Mouse (Mus musculus) testis, adult 2 months (tissue): ENCODE measurements at regions not wholly inside any gene's neighbourhood (a gene's known extent, or its start where the extent isn't known, plus 50 kb on each side); places are given as distances from the start of the nearest gene placed in this dataset.

Experiments
- H3K27ac ChIP-seq: fragments of 200-500 bp; 2 replicates; pipeline ENCODE4 v1.5.1; 2012; ENCODE audit warnings: low read depth, low read length; ENCODE audit not compliant: control insufficient read depth, insufficient read depth
- H3K27me3 ChIP-seq: fragments of 200-500 bp; 2 replicates; pipeline ENCODE4 v1.6.1; 2012; ENCODE audit warnings: mild to moderate bottlenecking, low read length, moderate library complexity; ENCODE audit not compliant: control insufficient read depth, insufficient read depth
- H3K36me3 ChIP-seq: fragments of 200-500 bp; 2 replicates; pipeline ENCODE4 v1.6.1; 2012; ENCODE audit warnings: mild to moderate bottlenecking, low read length; ENCODE audit not compliant: control insufficient read depth, insufficient read depth
- H3K4me1 ChIP-seq: fragments of 200-500 bp; 2 replicates; pipeline ENCODE4 v1.6.1; 2012; ENCODE audit warnings: low read length; ENCODE audit not compliant: control insufficient read depth, insufficient read depth
- H3K4me3 ChIP-seq: fragments of 200-500 bp; 2 replicates; pipeline ENCODE4 v1.5.1; 2012; ENCODE audit warnings: low read depth, mild to moderate bottlenecking, low read length, moderate library complexity, mixed read lengths; ENCODE audit not compliant: control insufficient read depth
- CTCF ChIP-seq: fragments of 200-500 bp; IDR thresholded peaks from 2 replicates; pipeline ENCODE4 v1.5.1; 2012; ENCODE audit warnings: low read depth, mild to moderate bottlenecking, inconsistent platforms, low read length, moderate library complexity; ENCODE audit not compliant: control insufficient read depth, insufficient read depth, insufficient replicate concordance
- POLR2A ChIP-seq: fragments of 200-500 bp; IDR thresholded peaks from 2 replicates; pipeline ENCODE4 v1.6.1; 2012; ENCODE audit warnings: low read depth, mild to moderate bottlenecking, inconsistent platforms, low read length, moderate library complexity; ENCODE audit not compliant: control insufficient read depth

DNA sequence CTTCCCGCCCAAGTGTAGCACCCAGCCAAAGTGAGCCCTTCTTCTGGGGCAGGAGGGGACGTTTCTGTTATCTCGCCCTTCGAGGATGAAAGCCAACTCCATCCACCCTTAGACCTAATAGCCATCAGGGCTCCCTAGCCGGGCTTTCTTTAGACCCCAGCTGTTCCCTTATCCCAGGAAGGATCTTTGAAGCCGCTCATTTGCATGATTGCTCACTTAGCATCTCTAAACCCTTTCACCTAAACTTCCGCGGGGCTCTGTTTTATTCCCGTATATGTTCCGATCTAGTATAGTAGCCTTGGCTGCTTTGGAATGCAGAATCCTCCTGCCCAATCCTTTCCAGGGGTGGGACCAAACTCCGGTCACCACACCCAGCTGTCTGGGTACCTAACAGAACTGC is 84.3 kb upstream of the H2afz start:
- H3K4me1 ChIP-seq: peaks cover 2% of the 10 kb centered on the region; the same call in 1 of the 2 replicates
- H3K27ac ChIP-seq: no peak overlapping the region
- H3K4me3 ChIP-seq: no peak overlapping the region
- no peaks in the 10 kb centered on the region for H3K36me3 ChIP-seq
- H3K27me3 ChIP-seq: no peaks in the 10 kb centered on the region
- TF ChIP-seq POLR2A (no peak), CTCF (no peak)

DNA sequence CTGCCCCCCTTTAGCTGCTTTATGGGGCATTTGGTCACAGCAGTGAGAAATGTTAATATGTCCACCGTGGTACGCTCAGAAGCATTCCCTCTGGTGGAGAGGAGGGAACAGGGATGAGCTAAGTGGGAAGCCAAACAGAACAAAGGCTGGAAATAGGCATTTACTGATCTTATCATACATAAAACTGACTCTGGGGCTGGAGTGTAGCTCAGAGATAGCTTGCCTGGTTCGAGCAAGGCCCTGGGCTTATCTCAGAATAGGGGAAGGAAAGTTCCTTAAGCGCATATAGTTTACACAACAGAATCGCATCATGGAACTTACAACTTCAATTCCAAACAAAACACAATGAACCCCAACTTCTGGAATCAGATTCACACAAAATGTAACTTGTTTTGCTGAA is 81.5 kb upstream of the H2afz start:
- H3K27ac ChIP-seq: no peak overlapping the region
- H3K4me1 ChIP-seq: peaks cover 2% of the 10 kb centered on the region; the same call in 1 of the 2 replicates
- H3K4me3 ChIP-seq: no peak overlapping the region
- no peaks in the 10 kb centered on the region for H3K27me3 ChIP-seq
- H3K36me3 ChIP-seq: no peaks in the 10 kb centered on the region
- TF ChIP-seq CTCF (no peak), POLR2A (no peak)

DNA sequence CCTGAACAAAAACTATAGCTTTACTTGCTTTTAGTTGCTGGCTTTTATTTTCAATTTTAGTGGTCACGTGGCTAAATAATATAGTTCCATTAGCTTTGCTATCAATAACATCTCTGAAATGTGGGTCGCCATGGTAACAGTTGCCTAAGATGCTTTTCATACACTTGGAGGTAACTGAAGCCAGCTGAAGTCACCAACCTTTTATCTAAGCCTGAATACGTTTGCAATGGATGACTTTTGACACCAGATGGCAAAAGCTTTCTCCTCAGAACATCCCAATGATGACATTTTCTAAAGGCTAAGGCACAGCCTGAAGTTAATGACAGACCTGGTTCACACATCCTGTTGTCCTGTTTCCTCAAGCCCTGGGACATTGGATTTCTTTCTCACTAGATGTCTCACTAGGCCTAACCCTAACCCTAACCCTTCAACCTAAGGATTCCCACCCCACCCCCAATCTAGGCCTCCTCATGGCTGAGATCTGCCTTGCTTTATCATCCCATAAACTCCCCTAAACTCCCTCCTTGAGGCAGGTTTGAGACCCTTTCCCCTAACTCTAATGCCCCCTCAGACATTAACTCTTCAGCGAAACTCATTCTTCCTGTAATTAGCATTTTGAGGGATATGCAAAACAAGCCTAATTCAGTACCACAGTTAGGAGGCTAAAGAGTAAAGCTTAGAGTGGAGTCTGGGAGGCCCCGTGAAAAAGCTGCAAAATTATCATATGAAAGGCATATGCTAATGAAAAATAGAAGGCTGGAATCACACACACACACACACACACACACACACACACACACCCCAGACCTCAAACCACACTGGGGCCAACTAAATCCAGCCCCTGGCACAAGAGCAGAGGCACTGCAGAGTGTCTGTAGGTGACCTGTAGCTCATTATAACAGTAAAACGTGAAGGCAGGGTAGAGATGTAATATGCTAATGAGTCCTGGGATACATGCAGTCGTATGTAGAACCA is 80.1 kb upstream of the H2afz start:
- no peak overlapping the region for H3K27ac ChIP-seq
- peaks cover 2% of the 10 kb centered on the region; the same call in 1 of the 2 replicates for H3K4me1 ChIP-seq
- no peak for TF ChIP-seq CTCF
- TF ChIP-seq POLR2A: no peak
- no peaks in the 10 kb centered on the region for H3K27me3 ChIP-seq
- H3K4me3 ChIP-seq: no peak overlapping the region
- no peaks in the 10 kb centered on the region for H3K36me3 ChIP-seq

DNA sequence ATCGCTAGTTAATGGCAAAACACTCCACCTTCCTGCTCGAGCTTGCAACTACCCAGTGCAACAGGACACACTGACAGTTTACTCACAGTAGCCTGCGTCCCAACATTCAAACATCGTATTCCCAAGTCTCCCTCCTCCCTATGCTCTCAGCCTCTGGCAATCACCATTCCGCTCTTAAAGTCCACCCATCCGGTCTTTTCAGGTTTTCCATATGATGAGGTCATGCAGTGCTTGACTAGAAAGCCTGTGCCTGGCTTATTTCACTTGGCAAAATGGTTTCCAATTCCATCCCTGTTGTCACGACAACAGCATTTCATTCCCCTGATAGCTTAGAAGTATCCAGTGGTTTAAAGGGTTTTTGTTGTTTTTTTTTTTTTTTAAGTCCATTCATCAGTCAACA is 79.1 kb upstream of the H2afz start:
- H3K36me3 ChIP-seq: no peaks in the 10 kb centered on the region
- TF ChIP-seq CTCF (no peak), POLR2A (no peak)
- H3K27me3 ChIP-seq: no peaks in the 10 kb centered on the region
- H3K4me3 ChIP-seq: no peak overlapping the region
- H3K4me1 ChIP-seq: no peaks in the 10 kb centered on the region
- H3K27ac ChIP-seq: no peak overlapping the region

DNA sequence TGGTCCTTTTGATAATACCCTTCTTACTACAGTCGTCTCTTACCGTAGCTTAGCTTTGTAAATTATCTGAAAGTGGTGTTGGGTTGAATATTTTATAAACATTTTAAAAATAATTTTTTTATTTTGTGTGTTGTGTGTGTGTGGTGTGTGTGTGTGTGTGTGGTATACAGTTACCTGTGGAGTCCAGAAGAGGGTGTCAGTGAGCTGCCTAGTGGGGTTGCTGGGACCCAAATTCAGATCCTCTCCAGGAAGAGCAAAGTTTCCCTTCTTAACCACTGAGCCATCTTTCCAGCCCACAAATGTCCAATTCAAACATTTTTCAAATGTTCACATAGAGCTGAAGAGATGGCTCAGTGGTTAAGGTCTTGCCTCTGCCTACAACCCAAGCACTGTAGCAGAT is 78.4 kb upstream of the H2afz start:
- H3K4me1 ChIP-seq: no peaks in the 10 kb centered on the region
- no peaks in the 10 kb centered on the region for H3K27me3 ChIP-seq
- no peaks in the 10 kb centered on the region for H3K36me3 ChIP-seq
- H3K27ac ChIP-seq: no peak overlapping the region
- H3K4me3 ChIP-seq: no peak overlapping the region
- no peak for TF ChIP-seq POLR2A

DNA sequence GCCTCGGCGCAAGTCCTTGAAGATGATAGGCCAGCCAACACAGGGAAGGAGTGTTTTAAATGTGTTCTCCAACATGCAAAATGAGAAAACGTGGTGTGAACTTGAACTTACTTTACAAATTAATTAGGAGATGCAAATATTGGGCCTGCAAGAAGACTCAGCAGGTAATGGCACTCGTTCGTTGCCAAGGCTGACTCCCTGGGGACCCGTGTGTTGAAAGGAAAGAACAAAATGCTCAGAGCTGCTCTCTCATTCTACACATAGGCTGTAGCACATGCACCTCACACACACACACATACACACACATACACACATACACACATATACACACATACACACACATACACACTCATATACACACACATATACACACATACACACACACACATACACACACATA is 74.6 kb upstream of the H2afz start:
- H3K4me1 ChIP-seq: no peaks in the 10 kb centered on the region
- no peak overlapping the region for H3K27ac ChIP-seq
- no peak for TF ChIP-seq POLR2A
- H3K4me3 ChIP-seq: no peak overlapping the region
- H3K36me3 ChIP-seq: no peaks in the 10 kb centered on the region
- H3K27me3 ChIP-seq: no peaks in the 10 kb centered on the region

DNA sequence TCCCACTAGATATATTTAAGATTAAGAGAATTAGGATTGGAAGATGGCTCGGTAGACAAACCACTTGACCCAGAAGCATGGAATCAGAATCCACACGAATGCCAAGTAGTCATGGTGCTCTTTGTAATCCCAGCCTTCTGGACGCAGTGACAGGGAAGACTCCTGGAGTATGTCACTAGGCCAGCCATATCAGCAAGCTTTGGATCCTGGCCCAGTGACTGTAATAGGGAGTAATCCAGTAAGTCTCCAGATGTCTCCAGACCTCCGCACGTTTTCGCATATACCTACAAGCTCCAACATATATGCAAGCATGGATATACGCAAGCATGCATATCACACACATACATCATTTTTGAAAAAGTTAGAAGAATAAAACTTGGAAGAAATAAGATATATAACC is 73.9 kb upstream of the H2afz start:
- H3K4me3 ChIP-seq: no peak overlapping the region
- TF ChIP-seq CTCF: no peak
- H3K4me1 ChIP-seq: no peaks in the 10 kb centered on the region
- H3K36me3 ChIP-seq: no peaks in the 10 kb centered on the region
- no peaks in the 10 kb centered on the region for H3K27me3 ChIP-seq
- no peak overlapping the region for H3K27ac ChIP-seq

DNA sequence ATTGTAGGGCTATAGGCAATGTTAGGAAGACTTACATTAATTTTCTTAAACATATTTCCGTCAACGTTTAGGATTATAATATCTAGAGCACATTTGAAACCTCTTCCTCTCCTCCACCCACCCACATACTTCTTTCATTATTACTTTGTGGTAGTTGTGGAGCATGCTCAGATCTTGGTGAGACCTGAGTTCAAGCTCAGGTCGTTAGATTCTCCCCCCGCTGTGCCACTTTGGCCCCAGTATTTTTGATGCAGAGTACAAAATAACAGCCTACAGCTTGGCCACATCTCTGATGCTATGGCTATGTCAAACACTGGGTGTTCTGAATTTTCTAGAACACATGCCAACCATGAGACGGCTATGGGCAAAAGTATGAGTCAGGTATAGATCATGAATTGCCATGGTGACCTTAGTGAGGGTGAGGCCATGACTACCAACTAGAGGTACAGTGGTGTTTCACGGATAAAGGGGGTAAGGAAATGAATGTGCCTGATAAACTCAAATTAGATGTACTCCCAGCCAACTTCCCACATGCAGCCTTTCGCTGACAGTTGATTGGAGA is 68.5 kb upstream of the H2afz start:
- H3K27me3 ChIP-seq: no peaks in the 10 kb centered on the region
- H3K36me3 ChIP-seq: no peaks in the 10 kb centered on the region
- H3K27ac ChIP-seq: no peak overlapping the region
- no peak overlapping the region for H3K4me3 ChIP-seq
- TF ChIP-seq POLR2A: no peak
- TF ChIP-seq CTCF: no peak
- H3K4me1 ChIP-seq: no peaks in the 10 kb centered on the region
